Mouse (Mus musculus) lung, postnatal 0 days (tissue): ENCODE measurements around the gene Pvr.

Experiments used
- CTCF ChIP-seq: IDR thresholded peaks from 2 replicates; pipeline ENCODE4 v1.5.1; 2016; ENCODE audit warnings: antibody characterized with exemption, mild to moderate bottlenecking
- EP300 ChIP-seq: IDR thresholded peaks from 2 replicates; pipeline ENCODE4 v1.6.1; 2016; ENCODE audit warnings: antibody characterized with exemption, mild to moderate bottlenecking, control low read depth

- TF ChIP-seq CTCF (no peak), EP300 (no peak)
Observed at GRCm38 (mm10) chr7:19928486-19928885, 7.5 kb upstream of the Pvr start.
